Mouse (Mus musculus) CH12.LX (cell line): ENCODE results near the gene Wdr62. TPM values are rescaled to one million over a fixed set of nuclear protein-coding genes. Genes with fewer than 3 reads are reported as not detected.
"Not testable (repeated sequence)": the region's sequence is repeated elsewhere in the genome, so short reads cannot be mapped to it uniquely, and the experiment has no call there.

Source experiments
- DNase-seq: peaks from one replicate; pipeline ENCODE4 v3.0.0-alpha.2; 2013; ENCODE audit errors: extremely low read depth
- H3K27ac ChIP-seq: 2 replicates; pipeline ENCODE4 v1.5.1; 2012; ENCODE audit warnings: low read depth, mild to moderate bottlenecking, control low read depth, moderate library complexity; ENCODE audit not compliant: insufficient read depth
- H3K27me3 ChIP-seq: replicated peaks from 2 replicates; pipeline ENCODE3; 2012; ENCODE audit warnings: inconsistent platforms
- H3K36me3 ChIP-seq, 2 experiments: replicated peaks in 1 of 2; 2 replicates each; pipeline versions ENCODE3 to v1.6.1; 2012; ENCODE audit warnings: inconsistent platforms in 1 of 2, low read length in 1 of 2, mild to moderate bottlenecking in 1 of 2, mixed read lengths in 1 of 2, moderate library complexity in 1 of 2; ENCODE audit not compliant: control insufficient read depth in 1 of 2, insufficient read depth in 1 of 2
- H3K4me1 ChIP-seq, 2 experiments: 2 replicates each; pipeline ENCODE4 v1.6.1; 2012; ENCODE audit warnings: inconsistent platforms in 1 of 2, moderate library complexity in 1 of 2; ENCODE audit not compliant: insufficient read depth in 2 of 2, control insufficient read depth in 1 of 2
- H3K4me2 ChIP-seq: 2 replicates; pipeline ENCODE4 v1.6.1; 2012; ENCODE audit warnings: low read depth, mild to moderate bottlenecking, control low read depth; ENCODE audit not compliant: poor library complexity, insufficient read depth, severe bottlenecking
- H3K4me3 ChIP-seq, 3 experiments: fragments of 150-350 bp in 1 of 3; sonication (generic) in 1 of 3; replicated peaks in 1 of 3; 2 replicates each; pipeline versions ENCODE3 to v1.5.1; 2011 to 2012; ENCODE audit warnings: low read depth in 2 of 3, low read length in 2 of 3, mild to moderate bottlenecking in 2 of 3, moderate library complexity in 2 of 3, control low read depth in 1 of 3, improper control_type of control experiment in 1 of 3, inconsistent platforms in 1 of 3, mixed read lengths in 1 of 3; ENCODE audit not compliant: poor library complexity in 1 of 3
- H3K79me2 ChIP-seq: replicated peaks from 2 replicates; pipeline ENCODE4 v1.6.1; 2012; ENCODE audit warnings: mild to moderate bottlenecking, moderate library complexity; ENCODE audit not compliant: control insufficient read depth, poor library complexity, insufficient read depth, severe bottlenecking; ENCODE audit errors: extremely low read depth
- H3K9ac ChIP-seq: 2 replicates; pipeline ENCODE4 v1.6.1; 2012; ENCODE audit warnings: low read depth, mild to moderate bottlenecking, control low read depth, moderate library complexity; ENCODE audit not compliant: insufficient read depth
- H3K9me3 ChIP-seq: replicated peaks from 2 replicates; pipeline ENCODE3; 2012; ENCODE audit warnings: low read length, inconsistent platforms, mixed read lengths
- BHLHE40 ChIP-seq: IDR thresholded peaks from 2 replicates; pipeline ENCODE4 v1.6.1; 2011; ENCODE audit warnings: mild to moderate bottlenecking, low read depth, low read length, improper control_type of control experiment
- CHD1 ChIP-seq: IDR thresholded peaks from 2 replicates; pipeline ENCODE4 v1.6.1; 2012; ENCODE audit warnings: low read depth, low read length, improper control_type of control experiment, inconsistent platforms
- CTCF ChIP-seq, 2 experiments: IDR thresholded peaks in 1 of 2; conservative IDR thresholded peaks in 1 of 2; 2 replicates each; pipeline ENCODE4 v1.5.1; 2011 to 2012; ENCODE audit warnings: low read depth in 2 of 2, low read length in 2 of 2, improper control_type of control experiment in 1 of 2, inconsistent platforms in 1 of 2, mild to moderate bottlenecking in 1 of 2, moderate library complexity in 1 of 2
- HCFC1 ChIP-seq: IDR thresholded peaks from 2 replicates; pipeline ENCODE4 v1.6.1; 2012; ENCODE audit warnings: low read depth, mild to moderate bottlenecking, inconsistent platforms, low read length, improper control_type of control experiment
- IRF4 ChIP-seq: IDR thresholded peaks from 2 replicates; pipeline ENCODE4 v1.6.1; 2014; ENCODE audit warnings: low read depth, mild to moderate bottlenecking, inconsistent platforms, low read length, improper control_type of control experiment
- JUND ChIP-seq: conservative IDR thresholded peaks from 2 replicates; pipeline ENCODE4 v1.6.1; 2011; ENCODE audit warnings: low read depth, low read length, improper control_type of control experiment
- MAFK ChIP-seq: IDR thresholded peaks from 2 replicates; pipeline ENCODE4 v1.6.1; 2011; ENCODE audit warnings: low read length, improper control_type of control experiment; ENCODE audit not compliant: insufficient replicate concordance
- MAX ChIP-seq: IDR thresholded peaks from 2 replicates; pipeline ENCODE4 v1.6.1; 2011; ENCODE audit warnings: low read length, improper control_type of control experiment
- MAZ ChIP-seq: IDR thresholded peaks from 2 replicates; pipeline ENCODE4 v1.6.1; 2012; ENCODE audit warnings: low read depth, mild to moderate bottlenecking, inconsistent platforms, low read length, improper control_type of control experiment, moderate library complexity
- MEF2A ChIP-seq: IDR thresholded peaks from 2 replicates; pipeline ENCODE4 v1.6.1; 2014; ENCODE audit warnings: low read depth, mild to moderate bottlenecking, inconsistent platforms, low read length, improper control_type of control experiment, borderline replicate concordance
- NELFE ChIP-seq: IDR thresholded peaks from 2 replicates; pipeline ENCODE4 v1.6.1; 2011; ENCODE audit warnings: low read depth, low read length, improper control_type of control experiment
- RAD21 ChIP-seq: IDR thresholded peaks from 2 replicates; pipeline ENCODE4 v1.6.1; 2011; ENCODE audit warnings: low read depth, mild to moderate bottlenecking, low read length, improper control_type of control experiment, moderate library complexity
- RCOR1 ChIP-seq: conservative IDR thresholded peaks from 2 replicates; pipeline ENCODE4 v1.6.1; 2012; ENCODE audit warnings: low read depth, mild to moderate bottlenecking, inconsistent platforms, low read length, improper control_type of control experiment
- SIN3A ChIP-seq: IDR thresholded peaks from 2 replicates; pipeline ENCODE4 v1.6.1; 2012; ENCODE audit warnings: low read length, improper control_type of control experiment, inconsistent platforms
- SMC3 ChIP-seq: IDR thresholded peaks from 2 replicates; pipeline ENCODE4 v1.6.1; 2011; ENCODE audit warnings: low read depth, low read length, improper control_type of control experiment
- TBP ChIP-seq: conservative IDR thresholded peaks from 2 replicates; pipeline ENCODE4 v1.6.1; 2011; ENCODE audit warnings: low read depth, low read length, improper control_type of control experiment
- ZC3H11A ChIP-seq: IDR thresholded peaks from 2 replicates; pipeline ENCODE4 v1.6.1; 2012; ENCODE audit warnings: low read depth, mild to moderate bottlenecking, inconsistent platforms, low read length, improper control_type of control experiment
- ZKSCAN1 ChIP-seq: IDR thresholded peaks from 2 replicates; pipeline ENCODE4 v1.6.1; 2012; ENCODE audit warnings: low read depth, inconsistent platforms, low read length, improper control_type of control experiment, borderline replicate concordance
- dilution Hi-C: fragments of 300-500 bp; cut with MboI; formaldehyde crosslinking; loops from 2 replicates; pipeline ENCODE4 v1.14.3; 2020; ENCODE audit warnings: low sequenced_read_pairs; ENCODE audit not compliant: extremely low pct_unique_long_range_greater_than_20kb, extremely low pct_ligation_motif_present
- in situ Hi-C: fragments of 300-500 bp; cut with MboI; formaldehyde crosslinking; loops from 3 replicates; pipeline ENCODE4 v1.14.3; 2019; ENCODE audit warnings: low sequenced_read_pairs, low pct_ligation_motif_present, low pct_unique_long_range_greater_than_20kb, mixed read lengths
- polyA plus RNA-seq: library from polyadenylated mRNA; unstranded; fragments of >175 nt; gene quantifications from 2 replicates; pipeline ENCODE4 v1.2.1, GENCODE M21; 2012; ENCODE audit warnings: low read depth; ENCODE audit not compliant: insufficient read length
- total RNA-seq, 2 experiments: library from RNA; depleted of rRNA; stranded (reverse); fragments of 300-350 nt in 1 of 2; fragments of >200 nt in 1 of 2; gene quantifications; 2 replicates each; pipeline ENCODE4 v1.2.3; 2012 to 2014

The Wdr62 gene
- total and polyA plus RNA-seq, 3 experiments: 2.3 to 19.7 (median 5.3) TPM

DNA sequence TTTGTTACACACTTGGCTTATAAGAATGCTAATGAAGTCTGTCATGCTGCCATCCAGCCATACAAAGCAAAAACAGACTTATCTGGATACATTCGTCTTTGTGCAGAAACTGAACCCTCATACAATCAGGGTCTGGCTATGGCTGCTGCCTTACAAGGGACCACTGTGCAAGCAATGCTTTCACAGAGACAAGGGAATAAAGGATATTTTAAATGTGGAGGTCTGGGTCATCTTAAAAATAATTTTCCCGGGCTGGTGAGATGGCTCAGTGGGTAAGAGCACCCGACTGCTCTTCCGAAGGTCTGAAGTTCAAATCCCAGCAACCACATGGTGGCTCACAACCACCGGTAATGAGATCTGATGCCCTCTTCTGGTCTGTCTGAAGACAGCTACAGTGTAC lies 73.9 kb downstream of the Wdr62 start:
- H3K27me3 ChIP-seq, H3K4me3 ChIP-seq, H3K79me2 ChIP-seq, DNase-seq, H3K9ac ChIP-seq, in situ Hi-C loops, H3K27ac ChIP-seq, H3K4me2 ChIP-seq, H3K9me3 ChIP-seq, H3K4me1 ChIP-seq, H3K36me3 ChIP-seq, dilution Hi-C loops: not testable (repeated sequence)
- peak; percentile 76; the same call in 1 of the 2 replicates for TF ChIP-seq TBP

GRCm38 (mm10) chr7:30205383-30205782 lies 74.8 kb downstream of the Wdr62 start:
- peak; percentile 67 for DNase-seq
- Histone ChIP-seq H3K27me3 (no peaks in the 10 kb centered on the region), H3K27ac (no peak overlapping the region), H3K79me2 (no peaks in the 10 kb centered on the region), H3K4me1 (peaks cover 4 to 10% of the 10 kb centered on the region in 2 experiments; a peak in 3 of 4 replicates), H3K4me3 (no peak overlapping the region), H3K36me3 (no peaks in the 10 kb centered on the region), H3K9me3 (no peaks in the 10 kb centered on the region), H3K4me2 (no peak overlapping the region), H3K9ac (no peak overlapping the region)
- TF ChIP-seq RCOR1 (no peak), ZKSCAN1 (no peak), MAFK (peak; percentile 60; the same call in 1 of the 2 replicates), CHD1 (no peak), NELFE (0 out of 2 replicates have a peak, but pooled peaks have one; percentile 51), JUND (no peak; the same call in 1 of the 2 replicates), MEF2A (0 out of 2 replicates have a peak, but pooled peaks have one; percentile 28), RAD21 (peak; percentile 85), SIN3A (0 out of 2 replicates have a peak, but pooled peaks have one; percentile 36), IRF4 (peak; percentile 37; the same call in 1 of the 2 replicates), BHLHE40 (0 out of 2 replicates have a peak, but pooled peaks have one; percentile 8), SMC3 (peak; percentile 96), TBP (no peak), ZC3H11A (peak; percentile 28; the same call in 1 of the 2 replicates), MAX (no peak), MAZ (0 out of 2 replicates have a peak, but pooled peaks have one; percentile 31), CTCF (conservative IDR thresholded peaks at IDR 0.05 in 1 of 2, IDR thresholded peaks at IDR 0.05 in 1 of 2; ENCODE audit: low read depth in 2 of 2, low read length in 2 of 2) (peak; percentile 82 to 95), HCFC1 (peak; percentile 39)
- in situ Hi-C loops (no loop called here), dilution Hi-C loops (no loop called here)
